Mouse (Mus musculus) liver, postnatal 0 days (tissue): ENCODE measurements around the gene Spen. TPM values are rescaled to one million over a fixed set of nuclear protein-coding genes. Genes with fewer than 3 reads are reported as not detected.

Experiments
- ATAC-seq: fragments of 200-750 bp; cut with Nextera tagmentation; 2 replicates; pipeline ENCODE4 v1.8.0; 2017; ENCODE audit warnings: mild to moderate bottlenecking, moderate library complexity
- DNase-seq: peaks from one replicate; pipeline ENCODE4 v3.0.0-alpha.2; 2016
- H3K27ac ChIP-seq: fragments of 300-500 bp; sonication (generic); 2 replicates; pipeline ENCODE4 v1.5.1; 2014; ENCODE audit warnings: antibody characterized with exemption, moderate library complexity, mild to moderate bottlenecking, low read depth
- H3K27me3 ChIP-seq: fragments of 300-500 bp; sonication (generic); 2 replicates; pipeline ENCODE4 v1.6.1; 2014; ENCODE audit warnings: low read length, control low read depth, mixed read lengths; ENCODE audit not compliant: insufficient read depth
- H3K36me3 ChIP-seq: fragments of 300-500 bp; sonication (generic); replicated peaks from 2 replicates; pipeline ENCODE4 v1.6.1; 2014; ENCODE audit warnings: mild to moderate bottlenecking, control low read depth, low read length, moderate library complexity, mixed read lengths; ENCODE audit not compliant: insufficient read depth
- H3K4me1 ChIP-seq: fragments of 300-500 bp; sonication (generic); 2 replicates; pipeline ENCODE4 v1.6.1; 2014; ENCODE audit warnings: antibody characterized with exemption, mild to moderate bottlenecking, control low read depth; ENCODE audit not compliant: insufficient read depth
- H3K4me2 ChIP-seq: fragments of 300-500 bp; sonication (generic); 2 replicates; pipeline ENCODE4 v1.6.1; 2014; ENCODE audit warnings: low read depth, mild to moderate bottlenecking, low read length, moderate library complexity, mixed read lengths
- H3K4me3 ChIP-seq: fragments of 300-500 bp; sonication (generic); 2 replicates; pipeline ENCODE4 v1.5.1; 2014; ENCODE audit warnings: low read depth, low read length
- H3K9ac ChIP-seq: fragments of 300-500 bp; sonication (generic); replicated peaks from 2 replicates; pipeline ENCODE4 v1.6.1; 2014; ENCODE audit warnings: mild to moderate bottlenecking, moderate library complexity
- H3K9me3 ChIP-seq: fragments of 300-500 bp; sonication (generic); 2 replicates; pipeline ENCODE4 v1.6.1; 2016; ENCODE audit warnings: mild to moderate bottlenecking, control low read depth, low read length, mixed read lengths
- CTCF ChIP-seq: sonication (generic); IDR thresholded peaks from 2 replicates; pipeline ENCODE4 v1.5.1; 2016; ENCODE audit warnings: antibody characterized with exemption, low read depth
- EP300 ChIP-seq: IDR thresholded peaks from 2 replicates; pipeline ENCODE4 v1.6.1; 2016; ENCODE audit warnings: antibody characterized with exemption, low read depth, mild to moderate bottlenecking
- WGBS: fragments of 180-500 bp; shearing (Covaris S2); extraction: QIAGEN DNeasy Blood & Tissue Kit; methylation state at CpG from one replicate; pipeline ENCODE4 v1.1.7; 2014; ENCODE audit not compliant: insufficient replicate concordance; 5-methylcytosine and 5-hydroxymethylcytosine counted together
- polyA plus RNA-seq: library from polyadenylated mRNA; unstranded; fragments of >200 nt; fragmentation: Nextera tagmentation; extraction: Ambion mirVana; gene quantifications from 2 replicates; pipeline ENCODE4 v1.2.1, GENCODE M21; 2015

Spen gene
- polyA plus RNA-seq, 1 experiment from 2014 or later, result 3.0 TPM

- Histone ChIP-seq H3K4me3 (no peak overlapping the region), H3K9ac (no peak overlapping the region), H3K9me3 (no peaks in the 10 kb centered on the region), H3K4me2 (no peak overlapping the region), H3K27me3 (no peaks in the 10 kb centered on the region), H3K27ac (peak overlapping the region; percentile 55; the same call in 1 of the 2 replicates), H3K36me3 (peaks cover 23% of the 10 kb centered on the region), H3K4me1 (peaks cover 19% of the 10 kb centered on the region)
- no peak for DNase-seq
- ATAC-seq, result 0 out of 2 replicates have a peak, but pooled peaks have one; percentile 13
- WGBS, result 28% methylated on average over 6 of the region's 6 CpGs
- TF ChIP-seq EP300 (no peak), CTCF (no peak)
Observed at GRCm38 (mm10) chr4:141524658-141525057, 13.7 kb downstream of the Spen start.

GRCm38 (mm10) chr4:141523128-141523527 is 15.3 kb downstream of the Spen start:
- 0 out of 2 replicates have a peak overlapping the region, but pooled peaks have one; percentile 9 for H3K27ac ChIP-seq
- H3K4me3 ChIP-seq, result no peak overlapping the region
- no peaks in the 10 kb centered on the region for H3K27me3 ChIP-seq
- 62% methylated on average over 11 of the region's 11 CpGs for WGBS
- no peak for TF ChIP-seq CTCF
- TF ChIP-seq EP300, result no peak
- ATAC-seq (no peak), DNase-seq (no peak)
- H3K36me3 ChIP-seq, result peaks cover 32% of the 10 kb centered on the region
- no peak overlapping the region for H3K4me2 ChIP-seq
- no peaks in the 10 kb centered on the region for H3K9me3 ChIP-seq
- H3K9ac ChIP-seq, result no peak overlapping the region
- peaks cover 12% of the 10 kb centered on the region for H3K4me1 ChIP-seq

DNA sequence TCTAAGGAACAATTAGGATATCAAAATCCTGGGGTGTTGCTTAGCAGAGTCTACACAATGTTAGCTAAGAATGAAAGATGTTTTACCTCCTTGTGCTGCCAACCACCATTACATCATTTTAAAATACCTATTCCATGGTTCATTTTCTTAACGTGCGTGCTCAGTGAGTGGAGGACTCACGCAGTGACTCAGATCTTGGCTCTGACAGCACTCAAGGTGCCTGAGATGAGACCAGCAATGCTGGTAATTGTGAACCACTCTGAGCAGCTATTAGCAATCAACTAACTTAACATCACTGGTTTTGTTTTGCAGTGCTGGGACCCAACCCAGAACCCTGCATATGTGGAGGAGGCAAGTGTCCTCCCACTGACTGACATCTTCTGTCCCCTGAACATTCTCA is 20.0 kb downstream of the Spen start:
- Histone ChIP-seq H3K36me3 (peaks cover 53% of the 10 kb centered on the region), H3K27ac (no peak overlapping the region), H3K4me3 (no peak overlapping the region), H3K9me3 (no peaks in the 10 kb centered on the region), H3K4me1 (peaks cover 4% of the 10 kb centered on the region; the same call in 1 of the 2 replicates), H3K4me2 (no peak overlapping the region), H3K27me3 (no peaks in the 10 kb centered on the region), H3K9ac (no peak overlapping the region)
- WGBS, result 93% methylated on average over 3 of the region's 3 CpGs
- no peak for DNase-seq
- TF ChIP-seq EP300, result no peak
- TF ChIP-seq CTCF, result no peak
- ATAC-seq, result no peak

DNA sequence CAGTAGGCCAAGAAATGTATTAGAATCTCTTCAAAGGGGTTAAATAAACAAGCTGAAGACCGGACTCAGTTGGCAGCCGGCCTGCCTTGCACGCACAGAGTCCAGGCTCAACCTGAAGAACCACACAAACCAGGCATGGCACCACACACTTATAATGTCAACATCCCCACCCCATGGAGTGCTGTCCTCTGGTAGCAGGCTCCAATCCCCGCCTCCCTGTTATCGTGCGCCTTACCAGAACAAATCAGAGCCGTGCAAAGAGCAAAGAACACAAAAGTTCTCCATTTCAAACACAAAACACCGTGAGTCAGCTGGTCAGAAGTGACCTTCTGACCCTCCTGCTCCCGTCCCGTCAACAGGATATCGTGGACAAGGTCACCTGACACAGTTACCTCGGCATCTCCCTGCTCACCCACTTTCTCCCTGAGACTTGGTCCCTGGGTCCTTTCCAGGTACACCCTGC is 24.2 kb downstream of the Spen start:
- Histone ChIP-seq H3K27ac (peak overlapping the region; percentile 89), H3K4me3 (no peak overlapping the region), H3K9ac (no peak overlapping the region), H3K4me1 (peaks cover 9% of the 10 kb centered on the region), H3K36me3 (peaks cover 28% of the 10 kb centered on the region), H3K9me3 (no peaks in the 10 kb centered on the region), H3K4me2 (peak overlapping the region; percentile 24; the same call in 1 of the 2 replicates), H3K27me3 (no peaks in the 10 kb centered on the region)
- ATAC-seq (peak; percentile 97), DNase-seq (peak; percentile 67)
- 45% methylated on average over 12 of the region's 12 CpGs for WGBS
- TF ChIP-seq EP300 (peak; percentile 64; the same call in 1 of the 2 replicates), CTCF (no peak)

DNA sequence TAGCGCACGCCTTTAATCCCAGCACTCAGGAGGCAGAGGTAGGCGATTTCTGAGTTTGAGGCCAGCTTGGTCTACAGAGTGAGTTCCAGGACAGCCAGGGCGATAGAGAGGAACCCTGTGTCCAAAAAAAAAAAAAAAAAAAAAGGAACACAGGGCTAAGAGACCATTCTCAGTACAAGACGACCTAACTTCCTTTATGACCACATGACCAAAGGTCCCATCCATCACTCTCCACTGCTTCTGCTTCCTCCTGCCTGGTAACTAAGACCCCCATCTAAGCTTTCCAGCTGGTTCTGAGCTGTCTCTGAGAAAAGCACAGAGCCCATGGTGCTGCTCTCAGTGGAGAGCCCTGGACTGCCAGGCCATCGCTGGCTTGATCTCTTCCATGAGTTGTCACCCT is 26.3 kb downstream of the Spen start:
- Histone ChIP-seq H3K4me3 (no peak overlapping the region), H3K4me1 (peaks cover 9% of the 10 kb centered on the region), H3K27me3 (no peaks in the 10 kb centered on the region), H3K27ac (no peak overlapping the region), H3K4me2 (no peak overlapping the region), H3K9me3 (no peaks in the 10 kb centered on the region), H3K36me3 (peaks cover 13% of the 10 kb centered on the region), H3K9ac (no peak overlapping the region)
- WGBS, result 70% methylated on average over 6 of the region's 6 CpGs
- no peak for ATAC-seq
- DNase-seq, result no peak
- TF ChIP-seq EP300, result no peak
- TF ChIP-seq CTCF, result no peak

- WGBS, result 73% methylated on average over 13 of the region's 13 CpGs
- H3K4me1 ChIP-seq, result peaks cover 20% of the 10 kb centered on the region
Observed at GRCm38 (mm10) chr4:141510457-141510856, 27.9 kb downstream of the Spen start.

More at GRCm38 (mm10) chr4:141510457-141510856, 27.9 kb downstream of the Spen start:
- Histone ChIP-seq H3K36me3 (no peaks in the 10 kb centered on the region; the same call in 1 of the 2 replicates), H3K9me3 (no peaks in the 10 kb centered on the region), H3K4me3 (no peak overlapping the region), H3K27ac (no peak overlapping the region), H3K9ac (no peak overlapping the region), H3K4me2 (no peak overlapping the region), H3K27me3 (no peaks in the 10 kb centered on the region)
- no peak for TF ChIP-seq EP300
- no peak for TF ChIP-seq CTCF
- no peak for ATAC-seq
- no peak for DNase-seq
